Mouse (Mus musculus) testis, adult 2 months (tissue): ENCODE data around the gene Wipf3.

Experiments used
- CTCF ChIP-seq: fragments of 200-500 bp; IDR thresholded peaks from 2 replicates; pipeline ENCODE4 v1.5.1; 2012; ENCODE audit warnings: low read depth, mild to moderate bottlenecking, inconsistent platforms, low read length, moderate library complexity; ENCODE audit not compliant: control insufficient read depth, insufficient read depth, insufficient replicate concordance
- POLR2A ChIP-seq: fragments of 200-500 bp; IDR thresholded peaks from 2 replicates; pipeline ENCODE4 v1.6.1; 2012; ENCODE audit warnings: low read depth, mild to moderate bottlenecking, inconsistent platforms, low read length, moderate library complexity; ENCODE audit not compliant: control insufficient read depth

- no peak for TF ChIP-seq CTCF
- no peak for TF ChIP-seq POLR2A
Measured at GRCm38 (mm10) chr6:54445249-54445818, 15.9 kb downstream of the Wipf3 start.
